Mouse (Mus musculus) hindlimb bud, embryonic 11.5 days (tissue): ENCODE results near the gene Gm20481.
"Not testable (repeated sequence)": the region's sequence is repeated elsewhere in the genome, so short reads cannot be mapped to it uniquely, and the experiment has no call there.

Experiments
- DNase-seq: peaks from one replicate; pipeline ENCODE4 v3.0.0-alpha.2; 2012; ENCODE audit warnings: low read depth, low spot score; ENCODE audit errors: extremely low spot score

The Gm20481 gene

DNA sequence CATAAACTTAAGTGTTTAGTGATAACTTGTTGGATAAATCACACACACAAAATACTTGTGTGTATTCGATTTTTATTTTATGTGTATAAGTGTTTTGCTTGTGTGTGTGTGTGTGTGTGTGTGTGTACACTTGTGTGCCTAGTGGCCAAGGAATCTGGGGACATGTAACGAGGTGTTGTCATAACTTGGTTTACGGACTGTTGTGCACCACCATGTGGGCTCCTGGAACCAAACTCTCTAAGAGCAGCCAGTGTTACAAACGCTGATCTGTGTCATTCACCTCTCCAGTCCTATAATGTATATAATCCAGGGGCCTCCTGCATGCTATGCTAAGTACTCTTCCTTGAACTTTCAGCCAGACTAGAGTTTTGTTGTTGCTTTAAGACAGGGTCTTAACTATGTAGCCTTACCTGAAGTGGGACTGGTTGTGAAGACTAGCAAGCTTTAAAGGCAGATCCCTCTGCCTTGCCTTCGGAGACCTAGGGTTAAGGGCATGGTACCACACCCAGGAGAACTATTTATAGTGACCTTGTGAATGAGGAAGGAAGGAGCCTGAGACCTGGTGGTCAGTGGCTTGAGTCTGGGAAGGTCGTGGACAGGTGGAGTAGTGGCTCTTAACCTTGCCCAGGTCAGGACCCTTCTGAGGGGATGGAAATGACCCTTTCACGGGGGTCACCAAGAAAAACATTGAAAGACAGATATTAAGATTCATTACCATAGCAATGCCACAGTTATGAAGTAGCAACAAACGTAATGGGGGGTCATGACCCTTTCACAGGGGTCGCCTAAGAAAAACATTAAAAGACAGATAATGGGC is 33.5 kb downstream of the Gm20481 start:
- no peak for DNase-seq

DNA sequence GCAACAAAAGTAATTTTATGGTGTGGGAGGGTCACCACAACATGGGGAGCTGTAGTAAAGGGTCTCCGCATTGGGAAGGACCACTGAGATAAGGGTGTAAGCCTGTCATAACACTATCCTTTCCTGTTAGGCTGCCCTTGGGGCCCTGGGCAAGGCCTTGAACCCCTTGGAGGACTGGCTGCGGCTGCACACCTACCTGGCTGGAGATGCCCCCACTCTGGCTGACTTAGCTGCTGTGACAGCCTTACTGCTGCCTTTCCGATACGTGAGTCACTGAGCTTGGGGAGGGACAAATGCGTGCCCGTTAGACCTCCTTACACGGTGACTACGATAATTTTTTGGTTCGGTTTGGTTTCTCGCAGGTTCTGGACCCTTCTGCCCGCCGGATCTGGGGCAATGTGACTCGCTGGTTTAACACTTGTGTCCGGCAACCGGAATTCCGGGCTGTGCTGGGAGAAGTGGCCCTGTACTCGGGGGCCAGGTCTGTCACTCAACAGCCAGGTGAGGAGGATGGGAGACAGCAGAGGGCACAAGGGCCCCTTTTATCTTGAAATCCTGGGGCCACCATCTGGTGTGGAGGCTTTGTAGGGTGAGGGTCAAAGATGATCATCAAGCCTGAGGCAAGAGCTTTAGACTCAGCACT is 34.5 kb downstream of the Gm20481 start:
- DNase-seq: no peak

DNA sequence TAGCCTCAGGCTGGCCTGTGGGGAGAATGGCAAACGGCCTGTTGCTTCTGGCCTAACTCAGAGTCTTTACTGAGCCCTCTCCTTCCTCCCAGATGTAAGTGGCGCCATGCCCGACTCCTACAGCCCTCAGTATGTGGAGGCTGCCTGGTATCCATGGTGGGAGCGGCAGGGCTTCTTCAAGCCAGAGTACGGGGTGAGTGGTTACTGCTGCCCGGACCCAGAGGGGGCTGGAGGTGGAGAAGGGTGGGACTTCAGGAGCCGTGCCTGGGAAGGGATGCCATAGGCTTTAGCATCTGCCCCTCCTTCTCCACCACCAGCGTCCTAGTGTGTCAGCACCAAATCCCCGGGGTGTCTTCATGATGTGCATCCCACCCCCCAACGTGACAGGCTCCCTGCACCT is 35.4 kb downstream of the Gm20481 start:
- DNase-seq: no peak

DNA sequence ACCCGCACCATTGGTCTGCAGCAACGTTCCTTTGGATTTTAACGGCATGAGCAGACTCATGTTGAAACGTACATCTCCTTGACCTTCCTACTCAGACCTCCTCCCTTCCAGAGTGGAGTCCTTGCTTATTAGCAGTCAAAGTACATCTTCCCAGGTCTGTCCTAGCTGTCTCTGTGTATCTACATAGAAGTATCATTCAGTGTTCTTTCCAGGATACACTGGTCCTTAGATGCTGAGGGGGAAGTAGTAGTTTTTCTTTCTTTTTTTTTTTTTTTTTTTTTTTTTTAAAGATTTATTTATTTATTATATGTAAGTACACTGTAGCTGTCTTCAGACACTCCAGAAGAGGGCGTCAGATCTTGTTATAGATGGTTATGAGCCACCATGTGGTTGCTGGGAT is 36.2 kb downstream of the Gm20481 start:
- not testable (repeated sequence) for DNase-seq

DNA sequence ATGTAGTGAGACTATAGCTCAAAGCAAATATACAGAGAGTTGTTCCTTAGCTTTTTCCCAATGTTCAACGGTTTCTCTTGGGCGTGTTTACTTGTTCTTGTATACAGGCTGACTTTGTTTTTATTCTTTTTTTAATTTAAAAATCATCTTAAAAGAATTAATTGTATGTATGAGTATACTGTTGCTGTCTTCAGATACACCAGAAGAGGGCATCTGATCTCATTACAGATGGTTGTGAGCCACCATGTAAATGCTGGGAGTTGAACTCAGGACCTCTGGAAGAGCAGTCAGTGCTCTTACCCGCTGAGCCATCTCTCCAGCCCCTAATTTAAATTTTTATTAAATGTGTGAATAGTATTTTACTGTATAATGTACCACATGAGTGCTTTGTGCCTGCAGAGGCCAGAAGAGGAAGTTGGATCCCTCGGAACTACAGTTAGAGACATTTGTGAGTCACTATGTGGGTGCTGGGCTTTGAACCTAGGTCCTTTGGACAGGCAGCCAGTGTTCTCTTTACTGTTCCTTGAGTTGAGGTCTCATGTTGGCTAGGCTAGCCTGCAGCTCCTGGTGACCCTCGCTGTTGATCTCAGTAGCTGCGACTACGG is 37.8 kb downstream of the Gm20481 start:
- no peak for DNase-seq

DNA sequence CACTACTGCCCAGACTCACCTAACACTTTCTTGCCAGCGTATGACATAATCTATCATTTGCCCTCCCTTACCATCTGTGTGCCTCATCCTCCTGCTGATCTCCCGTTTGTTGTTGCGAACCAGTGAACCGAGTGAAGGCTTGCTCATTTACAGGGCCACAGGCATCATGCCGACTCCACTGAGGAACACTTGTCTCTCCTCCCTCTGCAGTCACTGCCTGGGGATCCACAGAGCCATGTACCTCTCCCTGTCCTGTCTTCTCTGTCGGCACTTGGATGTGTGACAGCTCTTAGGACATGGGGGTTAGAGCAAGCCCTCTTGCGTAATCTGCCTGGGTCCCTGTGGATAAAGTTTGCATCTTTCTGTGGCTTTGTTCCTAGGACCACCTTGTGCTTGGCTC is 39.9 kb downstream of the Gm20481 start:
- DNase-seq: no peak

DNA sequence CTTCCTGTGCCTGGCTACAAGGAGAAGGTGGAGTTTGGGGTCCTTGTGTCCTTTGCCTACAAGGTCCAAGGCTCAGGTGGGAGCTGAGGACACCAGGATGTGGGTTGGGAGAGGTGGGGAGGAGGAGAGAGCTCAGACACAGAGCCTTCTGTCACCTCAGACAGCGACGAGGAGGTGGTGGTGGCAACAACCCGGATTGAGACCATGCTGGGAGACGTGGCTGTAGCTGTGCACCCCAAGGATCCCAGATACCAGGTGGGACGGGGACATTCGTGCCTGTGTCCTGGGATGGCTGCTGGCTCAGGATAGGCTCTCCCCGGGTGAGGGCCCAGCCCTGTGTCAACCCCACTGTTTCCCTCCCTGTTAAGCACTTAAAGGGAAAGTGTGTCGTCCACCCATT is 41.7 kb downstream of the Gm20481 start:
- DNase-seq: no peak

DNA sequence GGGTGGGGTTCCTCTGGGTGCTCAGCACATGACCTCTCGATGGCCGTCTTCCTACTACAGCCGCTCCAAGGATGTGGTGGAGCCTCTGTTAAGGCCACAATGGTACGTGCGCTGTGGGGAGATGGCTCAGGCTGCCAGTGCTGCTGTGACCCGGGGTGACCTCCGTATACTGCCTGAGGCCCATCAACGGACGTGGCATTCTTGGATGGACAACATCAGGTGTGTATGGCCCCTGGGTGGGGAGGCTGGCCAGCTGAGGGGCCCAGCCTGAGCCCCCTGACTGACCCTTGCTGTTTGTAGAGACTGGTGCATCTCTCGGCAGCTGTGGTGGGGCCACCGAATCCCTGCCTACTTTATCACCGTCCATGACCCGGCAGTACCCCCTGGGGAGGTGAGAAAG is 42.7 kb downstream of the Gm20481 start:
- DNase-seq: no peak

DNA sequence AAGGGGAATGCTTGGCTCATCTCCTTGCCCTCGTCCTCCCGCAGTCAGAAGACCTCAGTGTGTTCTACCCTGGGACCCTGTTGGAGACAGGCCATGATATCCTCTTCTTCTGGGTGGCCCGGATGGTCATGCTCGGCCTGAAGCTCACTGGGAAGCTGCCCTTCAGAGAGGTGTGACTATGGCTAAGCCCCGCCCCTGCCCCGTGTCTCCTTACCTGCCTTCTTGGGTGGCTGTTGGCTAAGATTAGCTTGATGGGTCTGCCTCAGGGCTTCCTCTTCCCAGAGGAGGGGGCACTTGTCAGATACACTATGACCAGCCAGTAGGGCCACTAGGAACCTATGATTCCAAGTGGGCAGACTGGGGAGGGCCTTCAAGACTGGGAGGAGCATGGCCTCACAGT is 43.5 kb downstream of the Gm20481 start:
- DNase-seq: no peak

DNA sequence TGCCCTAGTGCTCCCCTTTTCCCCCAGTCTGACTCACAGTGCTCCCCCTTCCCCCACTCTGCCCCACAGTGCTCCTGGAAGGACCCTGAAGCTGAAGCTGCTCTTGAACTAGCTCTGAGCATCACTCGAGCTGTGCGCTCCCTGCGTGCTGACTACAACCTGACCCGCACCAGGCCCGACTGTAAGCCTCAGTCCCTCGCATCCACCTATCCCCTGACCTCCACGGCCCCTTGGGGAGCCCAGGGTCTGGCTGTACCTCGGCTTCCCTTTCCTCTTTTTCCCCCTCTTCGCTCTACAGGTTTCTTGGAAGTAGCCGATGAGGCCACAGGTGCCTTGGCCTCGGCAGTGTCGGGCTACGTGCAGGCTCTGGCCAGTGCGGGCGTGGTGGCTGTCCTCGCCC is 45.6 kb downstream of the Gm20481 start:
- DNase-seq: no peak

DNA sequence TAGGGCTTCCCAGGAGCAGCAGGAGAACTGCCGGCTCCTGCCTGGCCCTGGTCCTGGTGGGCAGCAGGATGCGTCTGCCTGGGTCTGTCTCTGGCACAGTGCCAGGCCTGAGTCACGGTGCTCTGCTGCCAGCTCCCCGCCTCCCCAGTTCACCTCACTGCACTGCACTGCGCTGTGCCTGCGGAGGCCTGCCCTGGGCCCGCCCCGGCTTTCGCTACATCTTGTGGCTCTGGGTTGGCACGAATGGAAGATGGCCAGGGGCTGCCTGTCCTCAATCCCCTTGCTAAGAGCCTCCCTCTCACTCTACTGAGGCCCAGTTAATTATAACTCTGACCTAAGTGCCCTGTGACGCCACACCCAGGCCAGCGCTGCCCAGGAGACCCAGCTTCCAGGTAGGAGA is 46.7 kb downstream of the Gm20481 start, which contains the start of gene Vwa7:
Gene Vwa7, plus strand, starts transcription at position 204 of the 400 bp plus-strand sequence.
- no peak for DNase-seq

DNA sequence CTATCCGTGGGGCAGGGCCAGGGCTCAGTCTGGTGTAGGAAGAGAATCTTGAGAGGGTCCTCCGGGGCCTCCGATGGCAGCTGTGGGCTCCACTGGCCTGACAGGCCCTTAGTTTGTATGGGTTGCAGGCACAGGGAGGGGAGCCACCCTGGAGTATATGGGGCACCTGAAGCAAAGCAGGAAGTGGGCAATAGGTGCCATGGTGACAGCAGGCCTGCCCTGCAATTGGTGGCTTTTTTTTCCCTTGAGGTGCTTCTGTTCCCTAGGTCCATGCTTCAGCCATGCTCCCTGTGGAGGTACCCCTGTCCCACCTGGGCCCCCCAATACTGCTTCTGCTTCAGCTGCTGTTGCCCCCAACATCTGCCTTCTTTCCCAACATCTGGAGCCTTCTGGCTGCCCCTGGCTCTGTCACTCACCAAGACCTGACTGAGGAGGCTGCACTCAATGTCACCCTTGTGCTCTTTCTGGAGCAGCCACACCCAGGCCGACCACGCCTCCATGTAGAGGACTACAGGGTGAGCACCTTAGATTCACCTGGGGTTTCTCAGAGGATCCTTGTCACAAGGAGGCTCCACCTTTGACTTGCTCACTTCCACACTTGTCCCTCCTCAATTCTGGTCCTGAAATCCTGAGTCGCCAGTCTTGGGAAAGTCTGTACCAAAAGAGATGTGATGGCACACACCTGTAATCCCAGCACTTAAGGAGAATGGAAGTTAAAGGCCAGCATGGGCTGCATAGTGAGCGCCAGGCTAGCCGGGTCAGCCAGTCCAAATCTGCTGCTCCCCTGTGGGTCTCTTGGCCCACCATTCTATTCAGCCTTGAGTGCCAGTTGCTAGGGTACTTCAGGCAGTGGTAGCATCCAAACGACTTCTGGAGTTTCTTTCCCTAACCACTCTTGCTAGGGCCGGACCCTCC is 47.3 kb downstream of the Gm20481 start:
- no peak for DNase-seq

DNA sequence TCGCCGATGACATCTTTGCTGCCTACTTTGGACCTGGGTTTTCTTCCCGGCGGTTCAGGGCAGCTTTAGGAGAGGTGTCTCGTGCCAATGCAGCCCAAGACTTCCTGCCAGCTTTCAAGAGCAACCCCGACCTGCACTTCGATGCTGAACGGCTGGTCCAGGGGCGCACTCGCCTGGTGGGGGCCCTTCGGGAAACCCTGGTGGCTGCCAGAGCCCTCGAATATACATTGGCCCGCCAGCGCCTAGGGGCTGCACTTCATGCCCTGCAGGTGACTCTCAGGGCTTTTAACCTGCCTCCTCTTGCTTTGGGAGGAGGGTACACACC is 48.0 kb downstream of the Gm20481 start:
- no peak for DNase-seq

DNA sequence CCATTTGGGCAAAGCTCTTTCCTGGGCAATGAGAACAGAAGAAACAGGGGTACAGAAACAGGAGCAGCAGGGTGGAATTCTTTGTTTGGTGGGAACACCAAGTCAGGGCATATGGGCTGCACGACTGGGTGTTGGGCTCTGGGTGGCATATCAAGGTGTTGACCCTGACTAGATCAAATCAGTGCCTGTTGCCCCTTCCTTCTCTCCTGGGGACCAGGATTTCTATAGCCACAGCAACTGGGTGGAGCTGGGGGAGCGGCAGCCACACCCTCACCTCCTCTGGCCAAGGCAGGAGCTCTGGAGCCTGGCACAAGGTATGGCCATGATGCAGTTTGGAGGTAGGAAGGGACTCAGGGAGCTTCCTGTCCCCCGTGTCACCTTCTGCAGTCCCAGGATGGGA is 48.5 kb downstream of the Gm20481 start:
- no peak for DNase-seq

DNA sequence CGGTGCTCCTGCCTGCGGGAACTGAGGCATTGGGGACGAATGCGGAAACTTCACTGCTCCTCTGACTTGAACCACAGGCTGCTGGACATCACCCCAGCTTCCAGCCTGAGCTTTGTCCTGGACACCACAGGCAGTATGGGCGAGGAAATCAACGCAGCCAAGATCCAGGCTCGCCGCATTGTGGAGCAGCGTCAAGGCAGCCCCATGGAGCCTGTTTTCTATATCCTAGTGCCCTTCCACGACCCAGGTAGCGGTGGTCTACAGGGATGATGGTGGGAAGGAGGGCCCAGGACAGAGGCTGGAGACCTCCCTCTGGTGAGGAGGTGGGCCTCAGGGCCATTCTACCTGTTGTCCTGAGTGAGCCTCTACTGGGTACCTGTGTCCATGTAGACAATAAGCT is 50.2 kb downstream of the Gm20481 start:
- no peak for DNase-seq

DNA sequence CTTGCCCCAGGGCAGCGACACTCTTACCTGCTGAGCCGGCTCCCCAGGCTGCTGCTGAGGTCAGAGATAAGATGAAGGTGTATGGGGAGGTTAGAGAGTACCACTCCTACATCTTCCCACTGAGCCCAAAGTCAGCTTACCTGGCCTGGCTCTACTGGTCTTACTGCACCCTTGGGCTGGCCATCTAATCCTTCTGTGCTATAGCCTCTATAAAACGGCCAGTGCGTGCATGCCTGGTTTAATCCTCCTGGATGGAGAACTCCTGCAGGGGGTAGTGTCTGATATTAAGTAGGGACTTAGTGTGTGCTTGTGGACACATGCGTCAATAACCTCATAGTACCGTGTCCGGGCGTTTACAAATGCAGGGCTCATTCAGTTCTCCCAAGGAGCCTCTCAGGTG is 50.8 kb downstream of the Gm20481 start:
- no peak for DNase-seq

DNA sequence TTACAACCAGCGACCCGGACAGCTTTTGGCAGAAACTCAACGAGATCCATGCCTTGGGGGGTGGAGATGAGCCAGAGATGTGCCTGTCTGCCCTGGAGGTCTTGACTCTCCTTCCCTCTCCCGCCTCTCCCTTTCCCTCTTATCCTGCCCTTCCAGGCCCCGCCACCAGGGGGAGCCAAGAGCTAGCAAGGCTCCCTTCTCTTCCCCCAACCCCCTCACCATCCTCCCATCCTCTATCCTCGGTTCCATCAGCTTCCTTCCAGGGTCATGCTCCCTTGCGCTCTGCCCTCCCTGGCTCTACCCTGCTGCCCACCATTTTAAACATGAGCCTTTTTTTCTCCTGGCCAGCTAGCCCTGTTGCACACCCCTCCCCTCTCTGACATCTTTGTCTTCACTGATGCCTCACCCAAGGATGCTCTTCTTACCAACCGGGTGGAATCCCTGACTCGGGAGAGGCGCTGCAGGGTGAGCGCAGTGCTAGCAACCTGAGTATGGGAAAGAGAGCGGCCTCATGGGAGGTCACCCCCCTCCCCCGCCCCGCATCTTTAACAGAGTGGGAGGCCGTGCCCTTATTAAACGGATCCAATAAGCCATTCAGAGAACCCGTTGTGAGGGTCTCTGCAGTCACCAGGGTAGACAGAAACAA is 51.6 kb downstream of the Gm20481 start:
- no peak for DNase-seq
